Mouse (Mus musculus): ENCODE results near the gene Lyst.

The Lyst gene

DNA sequence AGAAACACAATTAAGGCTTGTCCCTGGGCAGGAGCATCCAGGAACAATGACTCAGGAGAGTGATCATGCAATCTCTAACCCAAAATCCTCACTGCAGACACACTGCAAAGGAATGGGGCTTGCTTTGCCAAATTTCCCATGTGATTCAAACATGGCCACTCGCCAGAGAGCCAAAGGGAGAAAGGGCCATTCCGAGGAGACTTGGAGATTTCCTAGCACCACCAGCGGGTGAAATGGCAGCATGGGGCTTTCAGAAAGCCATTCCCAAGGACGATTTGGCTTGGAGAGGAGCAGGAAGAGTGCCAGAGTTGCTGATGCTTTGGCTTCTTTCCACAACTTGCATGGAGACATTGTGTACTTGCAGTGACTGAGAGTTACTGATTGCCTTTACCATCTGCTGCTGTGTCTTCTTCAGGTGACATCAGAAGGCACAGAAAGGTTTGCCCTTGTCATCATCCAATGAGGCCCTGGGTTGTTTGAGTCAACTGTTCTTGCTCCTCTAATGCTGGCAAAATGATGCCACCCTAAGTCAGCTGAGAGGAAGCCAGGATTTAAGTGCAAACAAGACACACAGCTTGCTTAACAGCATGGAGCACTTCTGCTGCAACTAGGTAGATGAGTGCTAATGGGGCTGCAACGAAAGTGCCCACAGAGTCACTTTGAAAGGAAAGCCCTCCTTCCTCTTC lies 16.5 kb upstream of the Lyst start:
- DNase-seq (ENCODE audit: low read depth, low spot score): no peak

DNA sequence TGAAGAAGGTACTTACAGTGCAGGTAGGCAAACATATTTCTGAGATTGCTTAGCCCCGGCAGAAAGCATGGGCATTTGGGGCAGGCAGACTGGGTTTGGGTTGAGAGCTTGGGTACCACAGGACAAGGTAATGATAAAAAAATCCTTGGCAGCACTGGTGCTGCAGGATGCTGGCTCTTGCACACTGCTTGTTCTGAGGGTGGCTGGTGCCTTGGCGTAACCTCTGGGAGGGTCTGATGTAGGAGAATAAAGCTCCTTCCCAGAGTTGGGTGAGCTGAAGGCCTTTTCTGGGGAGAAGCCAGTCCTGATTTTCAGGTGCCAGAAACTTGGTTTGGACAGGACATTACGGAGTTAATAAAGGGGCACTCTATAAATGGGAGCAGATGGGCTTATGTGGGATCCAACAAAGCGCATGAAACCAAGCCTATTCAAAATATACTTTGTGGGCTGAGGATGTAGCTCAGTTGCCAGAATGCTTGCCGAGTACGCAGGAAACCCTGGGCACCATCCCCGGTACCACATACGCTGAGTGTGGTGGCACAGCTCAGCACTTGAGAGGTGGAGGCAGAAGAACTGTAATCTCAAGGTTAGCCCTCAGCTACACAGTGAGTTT lies 15.8 kb upstream of the Lyst start:
- DNase-seq (ENCODE audit: low read depth, low spot score): no peak

DNA sequence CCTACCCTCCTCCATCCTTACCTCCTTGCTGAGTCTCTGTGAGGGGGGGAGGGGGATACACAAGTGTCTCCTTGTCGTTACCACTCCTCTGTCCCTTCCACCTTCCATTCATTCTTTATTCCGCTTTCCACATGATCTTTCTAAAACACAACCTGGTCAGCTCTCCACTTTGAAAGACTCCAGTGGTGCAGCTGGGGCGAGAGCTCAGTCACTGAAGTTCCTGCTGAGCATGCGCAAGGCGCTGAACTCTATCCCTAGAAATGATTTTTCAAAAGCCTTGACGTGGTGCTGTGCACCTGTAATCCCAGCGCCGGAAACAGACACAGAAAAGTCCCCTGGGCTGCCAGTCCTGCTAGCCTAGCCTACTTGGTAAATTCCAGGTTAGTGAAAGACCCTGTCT lies 15.1 kb upstream of the Lyst start:
- DNase-seq (ENCODE audit: low read depth, low spot score): no peak

DNA sequence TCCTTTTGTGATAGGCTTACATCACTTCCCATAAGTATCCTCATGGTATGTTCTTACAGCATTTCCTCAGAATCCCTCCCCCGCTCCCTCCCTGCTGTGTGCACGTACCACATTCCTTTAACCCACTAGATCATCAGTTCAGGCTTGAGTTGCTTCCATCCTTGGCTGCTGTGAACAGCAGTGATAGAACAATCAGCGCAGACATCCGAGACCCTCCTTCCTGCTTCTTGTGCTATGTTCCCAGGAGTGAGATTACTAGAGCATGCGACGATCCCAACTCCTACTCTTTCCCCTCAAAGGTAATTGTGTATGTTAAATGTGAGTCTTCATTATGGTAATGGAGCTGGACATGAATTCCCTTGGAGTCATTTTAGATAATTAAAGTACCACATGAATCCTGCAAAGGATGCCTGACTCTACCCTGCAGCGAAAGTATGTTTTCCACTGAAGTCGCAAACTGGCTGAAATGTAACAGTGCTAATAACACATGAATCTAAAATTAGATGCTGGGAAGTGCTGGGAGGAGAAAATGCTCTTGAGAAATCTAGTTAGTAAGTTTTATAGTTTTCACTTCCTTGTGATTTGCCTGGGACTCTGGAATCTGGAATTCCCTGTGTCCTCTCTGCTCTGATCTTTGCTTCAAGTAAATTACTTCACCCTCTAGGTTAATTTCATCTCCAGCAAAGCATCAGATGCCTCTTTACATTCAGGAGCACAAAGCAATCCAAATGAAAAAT lies 13.6 kb upstream of the Lyst start:
- no peak for DNase-seq (ENCODE audit: low read depth, low spot score)

DNA sequence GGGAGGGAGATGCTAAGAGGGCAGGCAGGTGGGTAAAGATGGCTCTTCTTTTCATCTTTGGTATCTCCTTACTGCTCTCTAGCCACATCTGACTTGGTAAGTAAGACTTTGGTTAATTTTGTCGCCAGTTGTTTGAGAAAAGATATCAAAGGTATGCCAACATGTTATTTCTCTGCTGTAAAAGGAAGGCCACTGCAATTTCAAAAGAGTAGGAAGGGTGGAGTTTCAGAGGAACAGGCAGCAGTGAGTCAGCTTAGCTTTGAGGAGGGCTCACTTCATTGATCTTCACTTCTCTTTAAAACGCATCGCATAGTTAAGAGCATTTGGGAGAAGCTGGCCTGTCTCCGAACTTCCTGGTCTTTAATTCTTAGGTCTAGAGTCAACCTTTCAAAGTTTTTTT lies 8.2 kb upstream of the Lyst start:
- DNase-seq (ENCODE audit: low read depth, low spot score): no peak

DNA sequence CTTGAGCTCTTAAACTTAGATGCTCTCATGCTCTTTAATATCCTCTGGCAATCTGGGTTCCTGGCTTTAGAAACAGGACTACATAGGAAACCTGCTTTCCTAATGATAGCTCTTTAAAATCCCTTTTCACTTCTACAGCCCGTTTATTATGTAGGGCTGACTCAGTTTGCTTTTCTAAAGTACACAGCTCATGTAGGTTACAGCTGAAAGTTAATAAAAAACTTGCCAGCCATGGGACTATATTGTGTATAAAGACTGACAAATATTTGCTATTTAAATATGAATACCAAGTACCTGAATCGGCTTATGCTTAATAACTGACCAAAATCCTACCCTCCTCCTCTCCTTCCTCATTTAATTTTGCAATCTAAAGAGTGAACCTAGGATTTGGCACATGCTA lies 6.7 kb upstream of the Lyst start:
- no peak for DNase-seq (ENCODE audit: low read depth, low spot score)

DNA sequence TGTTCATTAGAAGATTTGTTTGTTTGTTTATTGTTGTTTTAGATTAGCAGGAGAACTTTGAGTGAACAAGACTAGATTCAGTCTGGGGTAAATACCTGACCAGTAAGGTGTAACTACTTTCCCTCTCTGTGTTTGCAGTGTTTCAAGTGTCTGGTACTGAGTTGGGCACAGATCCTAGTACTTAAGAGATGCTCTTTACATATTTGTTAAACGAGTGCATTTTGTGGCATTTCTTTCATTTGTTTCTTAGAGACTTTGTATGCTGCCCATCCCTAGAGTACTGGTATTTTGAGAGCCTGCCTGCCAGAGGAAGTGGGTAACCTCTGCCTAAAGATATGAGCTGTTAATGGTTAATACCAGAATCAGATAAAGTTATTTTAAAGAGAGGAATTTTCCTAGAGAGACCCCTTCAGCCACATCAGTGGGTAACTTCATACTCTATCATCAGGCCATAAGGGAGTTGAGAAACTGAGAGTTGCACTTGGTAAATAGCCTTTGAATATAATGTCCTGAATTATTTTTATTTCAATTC lies 2.5 kb upstream of the Lyst start:
- DNase-seq (ENCODE audit: low read depth, low spot score): no peak

DNA sequence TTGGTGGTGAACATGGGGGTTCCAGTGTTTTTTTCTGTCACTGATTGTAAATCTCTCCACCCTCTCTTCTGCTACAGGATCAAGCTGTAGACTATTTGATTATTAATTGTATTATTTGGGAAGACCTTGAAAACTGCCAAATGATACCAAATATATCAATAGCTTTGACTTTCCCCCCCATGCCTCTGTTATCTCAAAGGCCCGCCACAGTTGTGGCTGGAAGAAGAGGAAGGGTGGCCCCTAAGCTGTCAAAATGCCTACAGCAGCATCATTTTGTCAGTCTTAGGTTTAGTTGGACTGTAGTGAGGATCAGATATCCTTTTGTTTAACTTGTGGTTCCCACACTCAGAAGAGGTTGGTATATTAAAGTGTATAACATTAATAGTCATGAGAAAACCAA lies 1.7 kb upstream of the Lyst start:
- no peak for DNase-seq (ENCODE audit: low read depth, low spot score)

DNA sequence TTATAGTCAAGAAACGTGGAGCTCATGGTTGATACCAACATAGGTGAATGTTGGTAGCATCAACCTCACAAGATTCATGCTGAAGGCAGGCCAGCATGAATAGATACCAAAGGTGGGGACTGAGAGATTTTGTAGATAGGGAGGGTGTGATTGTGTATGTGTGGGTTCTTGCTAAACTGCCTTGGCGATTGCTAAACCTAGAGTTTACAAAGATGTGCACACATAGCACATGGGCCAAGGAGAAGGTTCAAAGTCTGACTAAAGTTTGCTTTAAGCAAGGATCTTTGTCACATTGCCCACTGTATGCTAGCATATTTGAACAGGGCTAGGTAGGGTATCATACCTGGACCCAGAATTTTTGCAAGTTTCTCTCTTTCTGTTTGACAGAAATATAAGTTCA lies 1.2 kb upstream of the Lyst start:
- no peak for DNase-seq (ENCODE audit: low read depth, low spot score)

DNA sequence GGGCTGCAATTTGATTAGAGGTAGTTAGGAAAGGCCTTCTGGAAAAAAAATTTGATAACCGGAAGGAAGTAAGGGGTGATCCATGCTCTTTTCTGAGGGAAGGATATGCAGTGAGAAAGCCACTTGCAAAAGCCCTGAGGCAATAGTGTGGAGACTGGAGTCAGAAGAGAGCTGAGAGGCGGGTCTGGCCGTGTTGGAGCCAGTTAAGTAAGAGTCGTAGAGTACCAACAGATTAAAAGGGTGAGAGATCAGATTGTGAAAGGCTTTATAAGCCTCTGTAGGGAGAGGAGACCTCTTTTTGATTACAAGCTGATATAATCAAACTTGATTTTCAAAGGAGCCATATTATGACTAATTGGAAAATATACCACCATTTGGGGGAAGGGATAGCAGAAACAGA lies 1.7 kb downstream of the Lyst start:
- no peak for DNase-seq (ENCODE audit: low read depth, low spot score)

DNA sequence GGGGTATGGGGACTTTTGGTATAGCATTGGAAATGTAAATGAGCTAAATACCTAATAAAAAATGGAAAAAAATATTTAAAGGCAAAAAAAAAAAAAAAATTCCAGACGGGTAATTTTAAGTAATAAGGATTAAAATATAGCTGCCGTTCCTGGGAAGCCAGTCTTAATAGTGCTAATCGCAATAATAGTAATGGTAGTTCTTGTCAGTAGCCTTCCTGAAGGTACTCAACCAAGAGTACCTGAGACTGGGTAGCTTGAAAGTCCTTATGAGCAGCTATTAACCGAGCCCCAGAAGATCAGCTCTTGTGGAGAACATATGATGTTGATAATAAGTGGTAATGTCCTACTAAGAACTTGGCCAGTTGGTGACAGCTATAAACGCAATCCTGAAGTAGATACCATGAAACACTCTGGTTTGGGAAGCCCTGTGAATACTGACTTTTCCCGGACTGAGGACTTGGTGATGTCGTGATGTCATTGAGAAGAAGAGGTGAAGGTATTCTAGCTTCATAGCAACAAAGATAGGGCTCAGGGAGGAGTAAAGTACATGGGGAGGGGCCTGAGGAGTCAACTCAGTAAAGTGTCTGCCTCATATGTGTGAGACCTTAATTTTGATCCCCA lies 6.3 kb downstream of the Lyst start:
- DNase-seq (ENCODE audit: low read depth, low spot score): no peak

DNA sequence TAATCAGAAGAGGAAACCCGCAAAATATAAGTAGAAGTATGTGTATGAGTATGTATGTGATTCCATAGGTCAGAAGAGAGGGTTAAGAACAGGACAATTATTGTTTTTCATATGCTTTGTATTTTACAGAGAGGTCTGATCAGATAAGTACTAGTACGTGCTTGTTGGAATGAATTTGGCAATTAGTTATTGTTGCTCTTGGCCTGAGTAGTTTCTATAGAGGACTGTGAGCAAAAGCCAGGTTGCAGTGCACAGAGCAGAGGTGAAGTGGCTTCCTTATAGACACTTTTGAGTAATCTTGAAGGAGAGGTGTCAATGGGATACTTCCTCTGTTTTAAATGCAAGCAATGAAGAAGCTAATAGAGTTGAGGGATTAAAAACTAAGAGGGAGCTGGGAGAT lies 7.7 kb downstream of the Lyst start:
- no peak for DNase-seq (ENCODE audit: low read depth, low spot score)

DNA sequence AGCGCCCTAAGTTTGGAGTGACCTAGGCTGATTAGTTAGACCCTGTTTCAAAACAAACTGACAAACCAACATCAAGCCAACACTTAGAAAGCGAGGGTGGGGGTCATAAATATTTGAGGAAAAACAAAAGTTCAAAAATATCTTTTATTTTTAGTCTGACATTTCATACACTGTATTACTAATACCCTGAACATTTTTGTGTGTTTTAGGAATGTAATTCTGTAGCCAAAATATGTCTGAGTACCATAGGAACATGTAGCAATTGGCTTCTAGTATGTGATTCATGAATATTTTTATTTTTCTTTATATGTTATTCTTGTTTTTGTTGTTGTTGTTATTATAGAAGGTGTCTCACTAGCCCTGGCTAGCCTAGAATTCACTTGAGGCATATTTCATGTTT lies 11.2 kb downstream of the Lyst start:
- DNase-seq (ENCODE audit: low read depth, low spot score): no peak

DNA sequence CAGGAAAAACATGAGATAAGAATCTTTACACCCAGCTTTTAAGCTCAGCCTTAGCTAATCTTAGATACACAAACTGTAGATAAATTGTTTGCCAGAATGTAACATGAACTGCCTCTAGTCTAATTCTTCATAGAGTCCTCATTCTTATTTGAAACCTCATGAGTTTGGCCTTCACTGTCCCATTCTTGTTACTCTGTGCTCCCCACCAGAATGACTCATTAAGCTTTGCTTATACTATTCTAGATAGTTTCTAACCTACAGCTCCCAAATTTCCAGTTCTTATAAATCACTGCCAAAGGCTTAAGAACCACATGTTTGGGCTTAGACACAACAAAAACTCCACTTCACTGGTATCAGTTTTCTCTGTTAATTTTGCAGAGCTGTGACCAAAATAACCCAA lies 16.0 kb downstream of the Lyst start:
- no peak for DNase-seq (ENCODE audit: low read depth, low spot score)

DNA sequence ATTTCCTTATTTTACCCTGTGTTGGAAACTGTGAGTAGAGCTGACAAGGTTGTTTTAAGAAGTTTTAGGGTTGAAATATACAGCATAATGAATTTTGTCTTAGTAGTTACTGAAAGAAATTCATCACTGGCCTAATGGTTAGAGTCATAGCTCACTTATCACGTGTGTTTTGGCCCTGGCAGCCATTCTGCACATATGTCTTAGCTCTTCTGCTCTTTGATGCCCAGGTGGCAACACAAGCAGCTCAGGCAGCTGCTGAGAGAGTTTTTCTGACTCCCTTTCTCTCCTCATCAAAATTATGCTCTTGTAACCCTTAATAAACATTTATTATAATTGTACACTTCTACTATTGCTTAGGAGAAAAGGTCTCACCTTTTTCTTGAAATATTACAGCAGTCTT lies 18.1 kb downstream of the Lyst start:
- DNase-seq (ENCODE audit: low read depth, low spot score): no peak

DNA sequence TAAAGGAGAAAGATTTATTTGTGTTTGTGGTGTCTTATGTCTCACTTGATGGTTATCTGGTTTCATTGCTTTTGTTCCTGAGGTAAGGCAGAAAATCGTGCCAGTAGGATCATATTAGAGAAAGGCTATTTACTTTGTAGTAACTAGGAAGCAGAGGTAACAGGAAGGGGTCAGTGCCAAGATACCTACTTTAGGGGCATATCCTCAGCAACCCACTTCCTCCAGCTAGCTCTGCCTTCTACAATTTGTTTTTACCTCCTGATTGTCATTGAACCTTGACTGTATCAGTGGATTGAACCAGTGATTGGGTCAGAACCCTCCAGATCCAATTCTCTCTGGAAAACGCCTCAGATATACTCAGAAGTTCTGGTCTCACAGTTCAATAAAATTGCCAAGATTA lies 19.5 kb downstream of the Lyst start:
- no peak for DNase-seq (ENCODE audit: low read depth, low spot score)

DNA sequence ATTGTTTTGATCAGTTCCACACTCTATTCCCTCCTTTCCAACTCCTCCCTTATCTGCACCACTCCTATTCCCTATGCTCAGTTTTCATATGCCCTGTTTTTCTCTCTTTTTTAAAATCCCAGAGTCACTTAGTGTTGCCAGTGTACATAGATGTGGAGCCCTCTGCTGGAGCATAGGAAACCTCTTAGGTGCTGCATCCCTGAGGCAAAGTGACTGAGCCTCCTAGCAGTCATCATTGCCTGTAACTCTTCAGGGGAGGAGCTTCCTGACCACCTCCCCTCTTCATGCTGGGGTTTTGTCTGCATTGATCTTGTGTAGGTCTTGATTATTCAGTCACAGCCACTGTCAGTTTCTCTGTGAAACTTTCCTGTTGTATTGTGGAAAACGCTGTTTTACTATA lies 22.7 kb downstream of the Lyst start:
- DNase-seq (ENCODE audit: low read depth, low spot score): no peak

DNA sequence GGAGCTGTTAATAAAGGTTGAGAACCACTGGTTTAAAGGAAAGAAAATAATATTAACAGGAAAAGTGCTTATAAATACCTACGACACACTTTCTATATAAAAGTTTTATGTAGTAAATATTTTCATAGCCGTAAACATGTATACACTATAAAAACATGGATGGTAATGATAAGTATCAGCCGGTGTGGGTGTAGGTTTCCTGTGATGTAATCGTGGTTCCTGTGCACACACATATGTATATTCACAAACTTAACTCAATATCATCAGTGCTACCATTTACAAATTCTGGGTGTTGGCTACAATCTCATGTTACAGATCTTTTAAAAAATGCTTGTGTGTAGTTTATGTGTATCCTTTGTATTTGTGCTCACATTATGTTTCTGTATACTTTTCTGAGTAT lies 24.0 kb downstream of the Lyst start:
- DNase-seq (ENCODE audit: low read depth, low spot score): no peak

DNA sequence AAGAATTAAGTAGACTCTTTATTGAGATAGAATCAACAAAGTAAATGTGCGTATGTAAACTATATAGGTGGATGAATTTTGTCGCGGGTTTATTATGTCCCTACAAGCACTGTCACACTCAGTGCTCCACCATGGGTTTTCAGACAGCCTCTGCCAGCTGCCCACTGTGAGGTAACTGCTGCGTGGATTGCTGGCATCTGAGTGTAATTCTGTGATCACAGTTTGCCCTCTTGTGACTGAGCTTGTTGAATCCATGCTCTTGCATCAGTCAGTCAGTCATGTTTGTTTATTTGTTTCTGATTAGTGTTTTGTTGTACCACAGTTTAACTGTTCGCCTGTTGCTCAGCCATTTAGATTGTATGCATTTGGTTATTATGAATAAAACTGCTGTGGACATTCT lies 31.3 kb downstream of the Lyst start:
- no peak for DNase-seq (ENCODE audit: low read depth, low spot score)

DNA sequence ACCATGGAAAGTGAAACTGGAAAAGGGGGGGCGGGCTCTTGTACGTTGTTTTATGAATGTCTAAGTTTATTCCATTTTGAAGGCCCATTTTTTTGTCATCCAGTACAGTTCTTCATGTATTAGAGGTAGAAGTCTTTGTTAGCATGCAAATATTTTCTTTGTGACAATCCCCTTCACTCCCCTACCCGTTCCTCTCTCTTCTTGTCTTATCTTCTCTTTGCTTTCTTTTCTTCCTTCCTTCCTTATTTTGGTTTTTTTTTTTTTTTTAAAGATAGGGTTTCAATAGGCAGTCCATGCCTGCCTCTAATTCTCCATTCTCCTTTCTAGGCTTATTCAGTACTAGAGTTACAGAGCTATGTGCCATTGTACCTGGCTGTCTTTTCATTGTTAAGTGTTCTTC lies 32.4 kb downstream of the Lyst start:
- no peak for DNase-seq (ENCODE audit: low read depth, low spot score)

DNA sequence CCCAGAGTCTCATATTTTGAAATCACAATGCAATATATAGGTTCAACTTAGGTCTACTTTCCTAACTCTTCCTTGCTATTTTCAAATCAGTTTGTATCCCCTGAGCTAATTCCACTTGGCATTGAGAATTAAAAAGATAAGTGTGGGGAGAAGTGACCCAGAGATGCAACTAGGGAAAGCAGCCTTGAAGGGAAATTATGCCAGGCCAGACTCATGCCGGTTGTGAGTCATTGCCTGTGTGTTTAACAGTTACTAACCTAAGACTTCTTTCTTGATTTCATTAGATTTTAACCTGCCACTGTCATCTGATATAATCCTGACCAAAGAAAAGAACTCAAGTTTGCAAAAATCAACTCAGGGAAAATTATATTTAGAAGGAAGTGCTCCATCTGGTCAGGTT lies 43.5 kb downstream of the Lyst start:
- DNase-seq (ENCODE audit: low read depth, low spot score): no peak

DNA sequence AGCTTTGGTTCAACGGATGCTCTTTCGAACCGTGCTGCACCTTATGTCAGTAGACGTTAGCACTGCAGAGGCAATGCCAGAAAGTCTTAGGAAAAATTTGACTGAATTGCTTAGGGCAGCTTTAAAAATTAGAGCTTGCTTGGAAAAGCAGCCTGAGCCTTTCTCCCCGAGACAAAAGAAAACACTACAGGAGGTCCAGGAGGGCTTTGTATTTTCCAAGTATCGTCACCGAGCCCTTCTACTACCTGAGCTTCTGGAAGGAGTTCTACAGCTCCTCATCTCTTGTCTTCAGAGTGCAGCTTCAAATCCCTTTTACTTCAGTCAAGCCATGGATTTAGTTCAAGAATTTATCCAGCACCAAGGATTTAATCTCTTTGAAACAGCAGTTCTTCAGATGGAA lies 44.5 kb downstream of the Lyst start:
- DNase-seq (ENCODE audit: low read depth, low spot score): no peak

DNA sequence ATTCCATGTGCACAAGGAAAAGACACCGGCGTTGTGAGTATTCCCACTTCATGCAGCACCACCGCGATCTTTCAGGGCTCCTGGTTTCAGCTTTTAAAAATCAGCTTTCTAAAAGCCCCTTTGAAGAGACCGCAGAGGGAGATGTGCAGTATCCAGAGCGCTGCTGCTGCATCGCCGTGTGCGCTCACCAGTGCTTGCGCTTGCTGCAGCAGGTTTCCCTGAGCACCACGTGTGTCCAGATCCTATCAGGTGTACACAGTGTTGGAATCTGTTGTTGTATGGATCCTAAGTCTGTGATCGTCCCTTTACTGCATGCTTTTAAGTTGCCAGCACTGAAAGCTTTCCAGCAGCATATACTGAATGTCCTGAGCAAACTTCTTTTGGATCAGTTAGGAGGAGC lies 45.0 kb downstream of the Lyst start:
- DNase-seq (ENCODE audit: low read depth, low spot score): no peak

Data from c-Kit-negative CD71-positive TER-119-positive erythroid progenitor cells, embryonic 14.5 days (primary cell).